Mouse (Mus musculus): Measurements from ENCODE around the gene Gm8374.

Gene Gm8374

GRCm38 (mm10) chr14:7365034-7365433, at the start of gene Gm8374:
Gm8374 (minus strand) TSS chr14:7365134.
- in situ Hi-C loops (cut with MboI, MseI), result loop anchor here (10.0 kb wide), 1 partner anchor 1060 kb away; the partner anchor contains the start of gene Gm21103

- in situ Hi-C loops (cut with MboI, MseI), result loop anchor here (10.0 to 25.0 kb wide), 2 partner anchors 427 to 1195 kb away; partner anchors contain the start of gene Gm3476
These were observed 32.6 kb downstream of the Gm8374 start, which contains the start of gene Gm5797 for GRCm38 (mm10) chr14:7332295-7332694. Gm5797 (minus strand) TSS chr14:7332395.

GRCm38 (mm10) chr14:7315093-7315492, 49.8 kb downstream of the Gm8374 start:
- in situ Hi-C loops (cut with MboI, MseI), result loop anchor here (25.0 kb wide), 1 partner anchor 1028 kb away; the partner anchor contains the start of gene Gm3411

- in situ Hi-C loops (cut with MboI, MseI), result loop anchor here (25.0 kb wide), 1 partner anchor 1027 kb away; the partner anchor contains the start of gene Gm3411
These were observed 50.3 kb downstream of the Gm8374 start, which contains the start of gene Gm3739 for GRCm38 (mm10) chr14:7314661-7315060. Gm3739 (minus strand) TSS chr14:7315049.
